Mouse (Mus musculus) G1E-ER4 (cell line): ENCODE results near the gene Pank3. TPM values are rescaled to one million over a fixed set of nuclear protein-coding genes. Genes with fewer than 3 reads are reported as not detected.

ENCODE experiments used
- GATA1 ChIP-seq: IDR thresholded peaks from one replicate; pipeline ENCODE4 v1.8.0; 2012; ENCODE audit warnings: low read length, inconsistent platforms
- polyA plus RNA-seq: library from polyadenylated mRNA; stranded (reverse); fragments of >175 nt; gene quantifications from 2 replicates; pipeline ENCODE4 v1.2.3, GENCODE M21; 2012

Pank3 gene
- polyA plus RNA-seq, 1 experiment: 3.5 TPM

- TF ChIP-seq GATA1: no peak
Observed at GRCm38 (mm10) chr11:35760627-35761003, 8.7 kb upstream of the Pank3 start.

- TF ChIP-seq GATA1: no peak
Observed at GRCm38 (mm10) chr11:35766845-35767244, 2.4 kb upstream of the Pank3 start.

GRCm38 (mm10) chr11:35769746-35770437 is 608 bp downstream of the Pank3 start:
- TF ChIP-seq GATA1: no peak

GRCm38 (mm10) chr11:35770741-35771504 is 1.6 kb downstream of the Pank3 start:
- TF ChIP-seq GATA1: no peak

- no peak for TF ChIP-seq GATA1
Observed at GRCm38 (mm10) chr11:35775606-35776005, 6.3 kb downstream of the Pank3 start.

- TF ChIP-seq GATA1: no peak
Observed at GRCm38 (mm10) chr11:35776452-35776851, 7.2 kb downstream of the Pank3 start.

- no peak for TF ChIP-seq GATA1
Observed at GRCm38 (mm10) chr11:35780336-35780735, 11.1 kb downstream of the Pank3 start.

GRCm38 (mm10) chr11:35782444-35782843 is 13.2 kb downstream of the Pank3 start:
- no peak for TF ChIP-seq GATA1

- no peak for TF ChIP-seq GATA1
Observed at GRCm38 (mm10) chr11:35783038-35783437, 13.8 kb downstream of the Pank3 start.

GRCm38 (mm10) chr11:35784002-35784401 is 14.7 kb downstream of the Pank3 start:
- no peak for TF ChIP-seq GATA1

GRCm38 (mm10) chr11:35784537-35784936 is 15.3 kb downstream of the Pank3 start:
- no peak for TF ChIP-seq GATA1

- TF ChIP-seq GATA1: no peak
Observed at GRCm38 (mm10) chr11:35788443-35788842, 19.2 kb downstream of the Pank3 start.

- TF ChIP-seq GATA1: no peak
Observed at GRCm38 (mm10) chr11:35797751-35798494, 28.6 kb downstream of the Pank3 start.

- TF ChIP-seq GATA1: no peak
Observed at GRCm38 (mm10) chr11:35798495-35798820, 29.2 kb downstream of the Pank3 start.

- no peak for TF ChIP-seq GATA1
Observed at GRCm38 (mm10) chr11:35798874-35799273, 29.6 kb downstream of the Pank3 start, which contains the start of gene Fbll1. Gene Fbll1 (minus strand): TSS chr11:35798884.

- no peak for TF ChIP-seq GATA1
Observed at GRCm38 (mm10) chr11:35801332-35801731, 32.0 kb downstream of the Pank3 start.
